Mouse (Mus musculus) midbrain, embryonic 16.5 days (tissue): ENCODE measurements around the gene Defb18. TPM values are rescaled to one million over a fixed set of nuclear protein-coding genes. Genes with fewer than 3 reads are reported as not detected.

ENCODE experiments used
- polyA plus RNA-seq: library from polyadenylated mRNA; unstranded; fragments of >200 nt; fragmentation: Nextera tagmentation; extraction: Ambion mirVana; gene quantifications from 2 replicates; pipeline ENCODE4 v1.2.1, GENCODE M21; 2015

Gene Defb18
- polyA plus RNA-seq, 1 experiment from 2014 or later: not detected

Other genes starting within 250 kb of the Defb18 start
- not detected in 2 replicates for gene Crisp4, start 91.5 kb downstream of the Defb18 start, polyA plus RNA-seq
- gene Defb41, start 27.7 kb upstream of the Defb18 start, polyA plus RNA-seq: not detected in 2 replicates